Mouse (Mus musculus) cortical plate, adult 2 months (tissue): ENCODE data around the gene Nmral1. TPM values are rescaled to one million over a fixed set of nuclear protein-coding genes. Genes with fewer than 3 reads are reported as not detected.
"Not testable (repeated sequence)": the region's sequence is repeated elsewhere in the genome, so short reads cannot be mapped to it uniquely, and the experiment has no call there.

Experiments
- H3K27ac ChIP-seq: fragments of 200-500 bp; 2 replicates; pipeline ENCODE4 v1.5.1; 2012; ENCODE audit warnings: low read length, control low read depth, inconsistent platforms; ENCODE audit not compliant: insufficient read depth
- H3K4me1 ChIP-seq: fragments of 200-500 bp; 2 replicates; pipeline ENCODE4 v1.6.1; 2011; ENCODE audit warnings: low read length; ENCODE audit not compliant: control insufficient read depth, insufficient read depth
- H3K4me3 ChIP-seq: fragments of 200-500 bp; 2 replicates; pipeline ENCODE4 v1.5.1; 2011; ENCODE audit warnings: mild to moderate bottlenecking, low read length, control low read depth; ENCODE audit not compliant: insufficient read depth
- CTCF ChIP-seq: fragments of 200-500 bp; IDR thresholded peaks from 2 replicates; pipeline ENCODE4 v1.5.1; 2011; ENCODE audit warnings: mild to moderate bottlenecking, control low read depth, low read length; ENCODE audit not compliant: insufficient read depth; ENCODE audit errors: extremely low read depth
- POLR2A ChIP-seq: fragments of 200-500 bp; IDR thresholded peaks from 2 replicates; pipeline ENCODE4 v1.6.1; 2011; ENCODE audit warnings: mild to moderate bottlenecking, low read length, control low read depth; ENCODE audit not compliant: insufficient read depth; ENCODE audit errors: extremely low read depth
- polyA plus RNA-seq: library from polyadenylated mRNA; depleted of rRNA; stranded (reverse); fragments of >200 nt; gene quantifications from 2 replicates; pipeline ENCODE4 v1.2.3, GENCODE M21; 2012

Gene Nmral1
- polyA plus RNA-seq, 1 experiment = 25.5 TPM

DNA sequence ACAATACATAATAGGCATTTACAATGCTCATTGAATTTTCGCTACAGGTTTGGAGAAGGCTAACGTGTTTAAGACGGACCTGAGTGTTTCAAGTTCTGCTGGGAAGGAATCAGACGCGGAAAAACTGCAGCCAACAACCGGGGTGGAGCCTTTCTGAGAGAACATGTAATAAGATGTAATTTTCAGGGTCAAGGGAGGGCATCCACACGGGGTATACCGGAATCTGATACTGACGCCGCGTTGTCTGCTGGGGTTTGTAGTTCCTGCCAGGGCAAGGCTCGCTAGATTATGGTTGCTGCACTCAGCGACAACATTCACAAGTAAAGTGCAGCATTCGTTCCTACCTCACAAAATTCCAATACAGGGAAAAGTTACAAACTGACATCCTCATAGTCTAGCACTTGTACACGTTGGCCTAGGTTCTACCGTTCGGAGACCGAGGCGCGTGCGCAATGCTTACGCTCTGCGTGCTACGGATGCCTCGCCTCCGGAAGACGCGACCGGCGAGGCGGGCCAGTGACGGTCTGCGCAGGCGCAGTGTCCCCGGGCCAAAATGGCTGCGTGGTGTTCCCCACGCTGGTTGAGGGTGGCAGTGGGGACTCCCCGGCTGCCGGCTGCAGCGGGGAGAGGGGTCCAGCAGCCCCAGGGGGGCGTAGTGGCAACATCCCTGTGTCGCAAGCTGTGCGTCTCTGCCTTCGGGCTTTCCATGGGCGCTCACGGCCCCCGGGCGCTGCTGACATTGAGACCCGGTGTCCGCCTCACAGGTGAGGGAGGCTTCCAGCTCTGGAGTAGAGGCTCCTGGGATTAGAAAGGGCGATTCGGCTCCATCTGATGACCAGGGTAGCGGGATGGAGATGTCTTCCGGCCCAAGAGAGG is 35.3 kb downstream of the Nmral1 start:
- TF ChIP-seq CTCF = no peak
- peak; percentile 88 for TF ChIP-seq POLR2A
- peak overlapping the region; percentile 47 for H3K4me3 ChIP-seq
- H3K27ac ChIP-seq = peak overlapping the region; percentile 67
- peaks cover 2% of the 10 kb centered on the region; the same call in 1 of the 2 replicates for H3K4me1 ChIP-seq

DNA sequence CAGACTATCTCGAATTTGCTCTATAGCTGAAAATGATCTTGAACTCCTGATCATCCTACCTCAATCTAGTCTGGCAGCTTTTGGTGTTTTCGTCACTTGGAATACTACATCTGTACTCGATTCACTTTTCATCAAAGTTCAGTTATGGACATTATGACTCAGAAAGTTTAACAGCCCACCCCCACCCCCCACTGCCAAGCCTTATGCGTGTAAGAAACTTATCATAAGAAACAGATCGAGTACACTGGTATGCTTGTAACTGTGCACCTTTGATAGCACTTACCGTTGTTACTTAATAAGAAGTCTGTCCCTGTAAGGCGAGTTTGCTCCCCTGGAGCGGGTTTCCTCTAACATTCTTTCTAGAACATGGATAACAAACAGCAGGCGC is 36.0 kb downstream of the Nmral1 start:
- TF ChIP-seq POLR2A = no peak
- no peak for TF ChIP-seq CTCF
- H3K4me1 ChIP-seq = peaks cover 3% of the 10 kb centered on the region; the same call in 1 of the 2 replicates
- H3K27ac ChIP-seq = peak overlapping the region; percentile 67

DNA sequence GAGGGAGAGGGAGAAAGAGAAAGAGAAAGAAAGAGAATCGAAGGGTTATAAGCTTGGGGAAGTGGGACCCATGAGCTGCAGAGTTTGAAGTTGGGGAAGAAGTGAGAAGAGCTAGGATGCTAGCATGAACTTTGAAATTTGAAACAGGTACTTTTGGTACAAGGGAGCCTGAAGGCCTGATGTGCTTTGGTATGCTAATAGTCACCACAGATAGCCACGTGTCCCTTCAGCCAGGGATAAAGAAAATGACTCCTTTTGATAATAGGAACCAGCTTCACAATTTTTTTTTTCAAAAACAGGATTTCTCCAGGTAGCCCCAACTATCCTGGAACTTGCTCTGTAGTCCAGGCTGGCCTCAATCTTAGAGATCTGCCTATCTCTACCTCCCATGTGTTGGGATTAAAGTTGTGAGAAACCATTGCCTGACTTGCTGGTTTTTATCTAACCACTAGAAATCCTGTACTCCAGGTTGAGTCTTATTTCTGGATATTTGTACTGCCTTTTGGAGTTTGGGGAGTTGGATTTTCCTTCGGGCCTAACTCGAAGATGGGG is 36.5 kb downstream of the Nmral1 start:
- no peak overlapping the region; the same call in 1 of the 2 replicates for H3K4me3 ChIP-seq
- H3K4me1 ChIP-seq = peaks cover 3% of the 10 kb centered on the region; the same call in 1 of the 2 replicates
- H3K27ac ChIP-seq = peak overlapping the region; percentile 67; the same call in 1 of the 2 replicates
- TF ChIP-seq POLR2A (no peak), CTCF (no peak)

More for the DNA sequence above, 36.0 kb downstream of the Nmral1 start:
- peak overlapping the region; percentile 47 for H3K4me3 ChIP-seq

DNA sequence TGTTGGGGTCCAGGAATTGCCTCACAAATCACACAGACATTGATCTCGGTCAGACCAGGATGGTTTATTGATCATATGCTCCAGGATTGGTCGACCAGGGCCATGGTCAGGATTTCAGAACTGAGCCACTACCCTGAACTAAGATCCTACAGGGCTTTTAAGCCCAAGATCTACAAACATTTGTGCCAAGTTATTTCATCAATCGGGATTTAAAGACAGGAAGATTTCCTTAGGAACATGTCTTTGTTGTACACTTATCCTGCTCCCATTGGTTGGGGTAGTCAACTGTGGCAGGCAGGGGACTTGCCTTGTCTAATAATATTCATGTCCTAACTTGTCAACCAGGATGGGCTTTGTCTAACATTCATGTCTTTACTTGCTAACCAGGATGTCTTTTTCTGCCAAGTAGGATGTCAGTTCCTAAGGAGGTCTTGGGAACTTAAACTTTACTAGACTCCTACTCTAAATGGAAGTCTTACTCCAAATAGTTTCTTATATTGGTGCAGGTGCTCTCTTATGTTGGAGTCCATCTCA is 38.2 kb downstream of the Nmral1 start:
- H3K27ac ChIP-seq, H3K4me3 ChIP-seq, H3K4me1 ChIP-seq: not testable (repeated sequence)

DNA sequence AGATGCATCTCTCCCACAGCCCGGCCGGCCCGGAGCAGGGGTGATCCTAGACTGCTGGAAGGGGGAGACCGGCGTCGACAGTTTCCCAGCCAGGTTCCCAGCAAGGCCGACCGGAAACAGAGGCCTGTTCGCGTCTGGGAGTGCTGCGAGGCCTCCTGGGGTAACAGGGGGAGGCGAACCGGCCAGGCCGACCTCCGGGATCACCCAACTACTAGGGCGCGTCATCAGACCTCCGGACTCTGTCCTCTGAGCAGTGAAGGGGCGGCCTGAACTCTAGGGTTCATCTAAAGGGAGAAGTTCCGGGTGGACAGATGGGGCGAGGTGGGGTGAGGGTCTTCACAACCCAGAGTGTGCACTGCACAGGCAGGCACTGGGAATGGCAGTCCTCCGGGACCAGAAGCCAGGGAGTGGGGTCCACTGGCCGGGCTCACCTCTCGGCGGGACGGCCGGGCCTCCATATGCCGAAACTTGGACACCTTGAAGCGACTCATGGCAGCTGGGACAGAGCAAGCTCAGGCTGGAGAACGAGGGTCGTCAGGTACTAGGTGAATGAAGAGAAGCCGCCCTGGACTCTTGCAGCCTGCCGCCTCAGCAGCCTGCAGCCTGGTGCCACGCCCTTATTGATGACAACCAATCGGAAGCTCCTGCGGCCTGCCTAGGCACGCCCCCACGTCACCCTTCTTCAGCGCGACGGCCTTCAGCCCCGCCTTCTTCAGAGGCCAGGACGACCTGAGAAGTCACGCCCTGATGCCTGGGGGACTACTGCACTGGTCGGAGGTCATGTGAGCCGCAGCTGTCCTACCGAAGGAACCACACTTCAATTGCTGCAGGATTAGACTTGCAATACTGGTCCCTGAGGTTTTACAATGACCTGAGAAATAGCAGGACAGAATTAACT is 39.8 kb downstream of the Nmral1 start, which contains the start of gene Coro7:
Coro7 (minus strand) TSS at position 657 of the 898 bp plus-strand sequence.
- no peak within 1 kb of the TSS for H3K27ac ChIP-seq

DNA sequence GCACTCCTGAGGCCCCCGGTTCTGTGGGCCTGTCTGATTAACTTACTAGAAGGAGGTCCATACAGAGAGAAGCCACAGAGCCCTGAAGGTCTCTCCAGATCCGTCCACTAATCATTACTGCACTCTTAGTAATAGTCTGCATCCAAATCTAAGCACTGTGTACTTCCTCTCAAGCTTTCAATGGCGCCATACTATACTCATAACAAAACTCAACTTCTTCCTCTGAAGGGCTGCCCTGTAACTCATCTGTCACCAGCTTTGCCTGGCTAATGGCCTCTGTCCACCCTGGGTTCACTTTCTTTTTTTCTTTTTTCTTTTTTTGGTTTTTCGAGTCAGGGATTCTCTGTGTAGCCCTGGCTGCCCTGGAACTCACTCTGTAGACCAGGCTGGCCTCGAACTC is 41.1 kb downstream of the Nmral1 start:
- Histone ChIP-seq H3K27ac (no peak overlapping the region), H3K4me1 (0 out of 2 replicates have a peak, but pooled peaks cover 2% of the 10 kb centered on the region), H3K4me3 (peak overlapping the region; percentile 79; the same call in 1 of the 2 replicates)
- no peak for TF ChIP-seq CTCF
- no peak for TF ChIP-seq POLR2A

More for the DNA sequence above, 39.8 kb downstream of the Nmral1 start, which contains the start of gene Coro7:
- TF ChIP-seq CTCF (no peak), POLR2A (peak; percentile 91)
- Histone ChIP-seq H3K4me3 (peak within 1 kb of the TSS; percentile 79), H3K4me1 (0 out of 2 replicates have a peak, but pooled peaks cover 2% of the 10 kb centered on the region)

DNA sequence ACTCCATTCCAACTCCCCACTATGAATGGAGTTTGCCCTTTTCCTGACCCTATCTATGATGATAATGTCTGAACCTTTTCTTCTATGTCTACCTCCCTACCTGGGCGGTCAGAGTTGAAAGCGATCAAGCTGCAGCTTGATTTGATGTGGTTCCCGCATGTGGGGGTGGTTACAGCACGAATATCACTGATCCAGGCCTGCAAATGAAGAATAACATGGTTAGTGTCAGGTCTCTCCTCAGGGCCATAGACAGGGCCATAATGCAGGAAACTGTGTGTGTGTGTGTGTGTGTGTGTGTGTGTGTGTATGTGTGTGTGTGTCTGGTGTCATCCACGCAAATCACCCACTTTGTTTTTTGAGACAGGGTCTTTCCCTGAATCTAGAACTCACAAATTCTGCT is 42.3 kb downstream of the Nmral1 start:
- Histone ChIP-seq H3K27ac (no peak overlapping the region), H3K4me3 (no peak overlapping the region), H3K4me1 (0 out of 2 replicates have a peak, but pooled peaks cover 2% of the 10 kb centered on the region)
- TF ChIP-seq CTCF (no peak), POLR2A (no peak)

DNA sequence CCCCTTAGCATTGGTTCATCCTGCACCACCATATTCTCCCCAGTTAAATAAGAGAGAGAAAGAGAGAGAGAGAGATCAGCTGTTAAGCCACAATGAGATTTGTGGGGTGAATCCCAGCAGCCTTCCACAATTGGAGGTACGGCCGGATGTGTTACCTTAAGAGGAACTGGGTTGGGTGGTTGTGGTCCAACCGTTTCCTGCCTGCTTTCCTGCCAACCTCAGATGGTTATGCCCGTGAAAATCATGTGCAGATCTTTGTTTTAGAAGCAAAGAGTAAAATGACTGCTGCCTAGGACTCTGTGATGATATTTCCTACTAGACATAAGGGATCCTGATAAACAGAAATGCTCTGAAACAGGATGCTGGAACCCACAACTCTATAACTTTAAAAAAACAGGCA is 45.1 kb downstream of the Nmral1 start:
- Histone ChIP-seq H3K4me3 (no peak overlapping the region), H3K4me1 (0 out of 2 replicates have a peak, but pooled peaks cover 2% of the 10 kb centered on the region), H3K27ac (no peak overlapping the region)
- no peak for TF ChIP-seq POLR2A
- TF ChIP-seq CTCF = no peak

DNA sequence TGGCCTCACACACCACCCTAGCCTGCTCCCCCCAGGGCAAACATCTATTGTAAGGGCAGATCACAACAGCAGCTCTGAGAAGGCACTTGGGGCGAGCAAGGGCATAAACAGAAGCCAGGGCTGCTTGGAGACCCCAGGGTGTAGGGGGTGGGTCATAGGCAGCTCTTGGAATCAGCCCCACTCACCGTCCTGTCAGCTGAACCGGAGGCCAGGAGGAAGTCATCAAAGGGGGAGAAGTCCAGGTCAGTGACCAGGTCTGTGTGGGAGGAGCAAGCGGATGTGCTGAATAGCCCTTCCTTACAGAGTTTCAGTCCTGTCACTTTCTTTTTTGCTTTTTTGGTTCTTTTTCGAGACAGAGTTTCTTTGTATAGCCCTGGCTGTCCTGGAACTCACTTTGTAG is 48.8 kb downstream of the Nmral1 start:
- Histone ChIP-seq H3K4me3 (no peak overlapping the region), H3K27ac (no peak overlapping the region), H3K4me1 (no peaks in the 10 kb centered on the region)
- TF ChIP-seq POLR2A (no peak), CTCF (no peak)
